Mouse (Mus musculus): ENCODE measurements at regions not wholly inside any gene's neighbourhood (a gene's known extent, or its start where the extent isn't known, plus 50 kb on each side); places are given as distances from the start of the nearest gene placed in this dataset.

DNA sequence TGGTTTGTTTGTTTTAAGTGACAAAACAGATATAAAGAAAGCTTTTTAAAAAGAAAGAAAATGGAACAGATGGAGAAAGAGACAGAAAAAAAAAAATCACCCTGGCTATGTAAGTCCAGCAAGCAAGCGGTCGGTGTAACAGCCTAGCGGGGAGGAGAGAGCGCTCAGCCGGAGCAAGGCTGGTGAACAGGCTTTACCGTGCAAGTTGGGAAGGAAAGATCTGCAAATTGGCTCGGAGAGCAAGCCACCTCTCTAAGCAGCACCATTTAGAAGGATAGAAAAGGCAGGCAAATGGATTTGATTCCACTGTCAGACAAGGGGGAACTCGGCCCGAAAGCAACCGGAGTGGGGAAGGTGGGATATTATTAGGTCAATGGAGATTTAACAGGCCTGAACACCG, 59.9 kb upstream of the Ppp2r5c start:
- DNase-seq (ENCODE audit: low spot score in 2 of 2), result no peak

DNA sequence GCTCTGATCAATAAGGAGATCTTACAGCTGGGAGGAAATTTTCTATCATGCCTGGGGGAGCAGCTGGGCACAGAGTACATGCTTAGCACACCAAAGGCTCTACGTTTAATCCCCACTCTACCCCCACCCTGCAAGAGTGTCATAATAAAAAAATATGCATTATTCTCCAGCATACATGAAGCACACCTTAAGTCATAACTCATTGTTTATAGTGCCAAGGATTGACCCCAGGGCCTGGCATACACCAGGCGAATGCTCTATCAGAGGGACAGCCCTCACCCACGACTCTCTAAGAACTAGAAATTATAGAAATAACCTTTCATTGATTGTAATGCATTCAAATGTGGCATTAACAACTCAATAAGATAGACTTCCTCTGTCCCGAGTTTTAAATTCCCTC, 59.4 kb upstream of the Ppp2r5c start:
- DNase-seq (ENCODE audit: low spot score in 2 of 2), result no peak

DNA sequence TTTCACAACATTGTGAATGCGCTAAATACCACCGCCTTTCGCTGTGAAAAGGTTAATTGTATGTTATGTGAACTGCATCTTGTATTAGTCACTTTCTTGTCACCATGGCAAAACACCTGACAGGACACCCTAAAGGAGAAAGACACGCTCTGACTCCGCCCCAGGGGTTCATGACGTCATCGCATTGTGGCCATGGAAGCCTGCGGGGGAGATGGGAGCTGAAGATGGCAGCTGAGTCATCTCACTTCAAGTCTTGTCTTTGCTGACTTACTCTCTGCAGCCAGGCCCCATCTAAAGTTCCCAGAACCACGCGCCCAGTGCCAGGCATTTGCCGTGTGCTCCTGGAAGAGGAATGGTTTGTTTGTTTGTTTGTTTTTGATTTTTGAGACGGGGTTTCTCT, 57.5 kb upstream of the Ppp2r5c start:
- DNase-seq (ENCODE audit: low spot score in 2 of 2), result no peak

DNA sequence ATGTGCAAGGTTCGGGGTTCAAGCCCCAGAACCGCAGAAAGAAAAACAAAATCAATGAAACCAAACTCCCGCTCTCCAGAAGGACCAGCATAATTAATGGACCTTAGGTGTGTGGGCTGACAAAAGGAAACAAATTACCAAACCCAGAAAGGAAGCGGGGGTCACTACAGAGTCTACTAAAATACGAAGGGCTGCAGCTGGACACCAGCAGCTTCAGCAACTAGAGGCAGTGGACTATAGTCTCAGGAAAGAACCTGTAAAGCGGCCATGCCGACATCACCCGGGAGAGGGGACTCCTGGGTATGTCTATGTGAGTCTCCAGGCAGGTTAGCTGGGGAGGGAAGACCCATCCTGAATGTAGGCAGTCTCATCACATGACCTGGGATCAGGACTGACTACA, 55.5 kb upstream of the Ppp2r5c start:
- DNase-seq (ENCODE audit: low spot score in 2 of 2), result no peak

DNA sequence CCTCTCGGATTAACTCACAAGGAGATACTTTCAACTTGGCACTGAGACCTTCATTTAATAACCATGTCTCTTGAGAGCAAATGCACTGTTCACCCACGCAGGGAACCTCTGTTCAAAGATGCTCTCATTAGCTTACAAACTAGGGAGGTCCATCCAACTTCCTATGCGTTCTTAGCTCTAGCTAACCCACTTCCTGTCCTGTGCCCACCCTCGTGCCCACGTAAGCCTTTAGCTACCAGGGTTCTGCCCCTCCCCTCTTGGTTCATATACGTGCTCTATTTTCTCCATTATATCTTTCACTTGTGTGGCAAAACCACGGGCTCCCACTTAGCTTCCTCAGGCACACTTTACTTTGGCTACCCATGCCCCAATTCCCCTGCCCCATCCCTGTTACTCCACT, 53.4 kb upstream of the Ppp2r5c start:
- no peak for DNase-seq (ENCODE audit: low spot score in 2 of 2)
